Mouse (Mus musculus) lung, embryonic 14.5 days (tissue): ENCODE measurements around the gene Arpc1a. TPM values are rescaled to one million over a fixed set of nuclear protein-coding genes. Genes with fewer than 3 reads are reported as not detected.
"Not testable (repeated sequence)": the region's sequence is repeated elsewhere in the genome, so short reads cannot be mapped to it uniquely, and the experiment has no call there.

Source experiments
- ATAC-seq: fragments of 200-750 bp; cut with Nextera tagmentation; 2 replicates; pipeline ENCODE4 v1.8.0; 2017; ENCODE audit warnings: mild to moderate bottlenecking, moderate TSS enrichment, moderate library complexity; ENCODE audit not compliant: insufficient read depth
- DNase-seq: peaks from one replicate; pipeline ENCODE4 v3.0.0-alpha.2; 2015
- H3K27ac ChIP-seq: fragments of 300-500 bp; sonication (generic); 2 replicates; pipeline ENCODE4 v1.5.1; 2014; ENCODE audit warnings: low read depth, mild to moderate bottlenecking, moderate library complexity
- H3K27me3 ChIP-seq: fragments of 300-500 bp; sonication (generic); 2 replicates; pipeline ENCODE4 v1.6.1; 2014; ENCODE audit warnings: low read length, control low read depth; ENCODE audit not compliant: insufficient read depth
- H3K36me3 ChIP-seq: fragments of 300-500 bp; sonication (generic); 2 replicates; pipeline ENCODE4 v1.6.1; 2014; ENCODE audit warnings: control low read depth; ENCODE audit not compliant: insufficient read depth
- H3K4me1 ChIP-seq: fragments of 300-500 bp; sonication (generic); 2 replicates; pipeline ENCODE4 v1.6.1; 2014; ENCODE audit warnings: antibody characterized with exemption, control low read depth; ENCODE audit not compliant: insufficient read depth
- H3K4me2 ChIP-seq: fragments of 300-500 bp; sonication (generic); 2 replicates; pipeline ENCODE4 v1.6.1; 2014; ENCODE audit warnings: mild to moderate bottlenecking
- H3K4me3 ChIP-seq: fragments of 300-500 bp; sonication (generic); 2 replicates; pipeline ENCODE4 v1.5.1; 2014; ENCODE audit warnings: low read depth, low read length
- H3K9ac ChIP-seq: fragments of 300-500 bp; sonication (generic); 2 replicates; pipeline ENCODE4 v1.6.1; 2014
- H3K9me3 ChIP-seq: fragments of 300-500 bp; sonication (generic); 2 replicates; pipeline ENCODE4 v1.6.1; 2016; ENCODE audit warnings: low read depth, low read length, control low read depth
- CTCF ChIP-seq: IDR thresholded peaks from 2 replicates; pipeline ENCODE4 v1.5.1; 2016; ENCODE audit warnings: antibody characterized with exemption, low read depth
- WGBS: fragments of 180-500 bp; shearing (Covaris S2); extraction: QIAGEN DNeasy Blood & Tissue Kit; methylation state at CpG from one replicate; pipeline ENCODE4 v1.1.7; 2014; 5-methylcytosine and 5-hydroxymethylcytosine counted together
- polyA plus RNA-seq: library from polyadenylated mRNA; unstranded; fragments of >200 nt; fragmentation: Nextera tagmentation; extraction: Ambion mirVana; gene quantifications from 2 replicates; pipeline ENCODE4 v1.2.1, GENCODE M21; 2014

Arpc1a gene
- polyA plus RNA-seq = 144 and 148 TPM in 2 replicates

GRCm38 (mm10) chr5:145083632-145084451 lies at the start of gene Arpc1a, which contains the start of gene Kpna7:
Gene Arpc1a (plus strand): TSS chr5:145083830.
Gene Kpna7 (minus strand): TSS chr5:145084030.
- Histone ChIP-seq H3K4me1 (no peaks in the 10 kb centered on the region), H3K27ac (peak within 1 kb of the TSS; percentile 76), H3K36me3 (0 out of 2 replicates have a peak, but pooled peaks cover 5% of the 10 kb centered on the region), H3K4me2 (peak within 1 kb of the TSS; percentile 85), H3K27me3 (no peaks in the 10 kb centered on the region), H3K9me3 (no peaks in the 10 kb centered on the region), H3K4me3 (peak within 1 kb of the TSS; percentile 83), H3K9ac (peak within 1 kb of the TSS; percentile 80)
- peak; percentile 98 for ATAC-seq
- no peak for TF ChIP-seq CTCF
- DNase-seq = peak; percentile 98
- WGBS = under 1% methylated on average over 54 of the region's 54 CpGs

GRCm38 (mm10) chr5:145041628-145042027 lies 42.0 kb upstream of the Arpc1a start:
- Histone ChIP-seq H3K27me3 (no peaks in the 10 kb centered on the region), H3K9me3 (no peaks in the 10 kb centered on the region), H3K9ac (no peak overlapping the region), H3K27ac (no peak overlapping the region), H3K4me1 (no peaks in the 10 kb centered on the region), H3K36me3 (no peaks in the 10 kb centered on the region), H3K4me3 (no peak overlapping the region), H3K4me2 (no peak overlapping the region)
- peak; percentile 52 for TF ChIP-seq CTCF
- 44% methylated on average over 4 of the region's 4 CpGs for WGBS
- DNase-seq (peak; percentile 44), ATAC-seq (no peak)

GRCm38 (mm10) chr5:145042690-145043089 lies 40.9 kb upstream of the Arpc1a start, which contains the start of gene 1700018F24Rik:
Gene 1700018F24Rik (plus strand): TSS chr5:145042990.
- DNase-seq, H3K36me3 ChIP-seq, H3K4me2 ChIP-seq, H3K27ac ChIP-seq, H3K27me3 ChIP-seq, H3K9me3 ChIP-seq, H3K9ac ChIP-seq, ATAC-seq, H3K4me1 ChIP-seq, H3K4me3 ChIP-seq: not testable (repeated sequence)
- WGBS = 57% methylated on average over 3 of the region's 3 CpGs

- not testable (repeated sequence) for H3K36me3 ChIP-seq, H3K27ac ChIP-seq, H3K9me3 ChIP-seq, H3K4me3 ChIP-seq, H3K9ac ChIP-seq, H3K27me3 ChIP-seq, H3K4me2 ChIP-seq, DNase-seq, ATAC-seq, H3K4me1 ChIP-seq
- 33% methylated on average over 3 of the region's 3 CpGs for WGBS
Observed at GRCm38 (mm10) chr5:145054187-145054586, 29.4 kb upstream of the Arpc1a start.

DNA sequence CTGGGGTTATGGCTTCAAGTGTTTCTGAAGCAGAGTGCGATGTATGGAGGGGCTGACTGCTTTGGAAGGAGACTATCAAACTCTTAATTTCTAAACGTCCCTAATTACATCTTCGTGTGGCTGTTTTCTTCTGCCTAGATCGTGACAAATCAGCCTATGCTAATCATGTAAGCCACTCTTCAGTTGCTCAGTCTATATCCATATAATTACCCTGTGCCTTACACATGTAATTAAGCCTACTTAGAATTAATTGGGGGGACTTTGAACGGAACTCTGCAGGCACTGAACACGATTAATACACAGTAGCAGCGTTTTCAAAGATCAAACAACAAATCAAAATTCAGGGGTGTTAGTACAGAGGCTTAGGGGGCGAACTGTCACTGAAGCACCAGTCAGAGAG lies 25.7 kb upstream of the Arpc1a start:
- Histone ChIP-seq H3K27ac (no peak overlapping the region), H3K4me3 (no peak overlapping the region), H3K4me2 (no peak overlapping the region), H3K9me3 (no peaks in the 10 kb centered on the region), H3K27me3 (no peaks in the 10 kb centered on the region), H3K4me1 (no peaks in the 10 kb centered on the region), H3K9ac (no peak overlapping the region), H3K36me3 (no peaks in the 10 kb centered on the region)
- 73% methylated on average over 8 of the region's 8 CpGs for WGBS
- ATAC-seq = no peak
- DNase-seq = no peak
- no peak for TF ChIP-seq CTCF

DNA sequence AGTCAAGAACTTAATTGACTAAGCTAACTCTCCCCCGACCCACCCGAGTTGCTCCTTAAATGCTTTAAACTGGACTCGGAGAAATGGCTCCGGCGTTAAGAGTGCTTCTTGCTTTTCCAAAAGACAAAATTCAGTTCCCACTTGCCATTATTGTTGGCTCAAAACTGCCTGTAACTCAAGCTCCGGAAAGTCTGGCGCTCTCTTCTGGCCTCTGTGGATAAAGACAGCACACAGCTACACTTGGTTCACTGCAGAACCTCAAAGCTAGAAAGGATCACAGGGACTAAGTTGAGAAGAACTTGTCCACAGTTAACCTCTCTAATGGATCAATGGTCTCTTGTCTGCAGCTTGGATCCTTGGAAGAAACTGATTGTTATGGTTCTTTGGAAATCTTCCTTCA lies 24.9 kb upstream of the Arpc1a start:
- H3K9me3 ChIP-seq = no peaks in the 10 kb centered on the region
- no peak overlapping the region for H3K9ac ChIP-seq
- H3K4me2 ChIP-seq = no peak overlapping the region
- DNase-seq (no peak), ATAC-seq (no peak)
- H3K27ac ChIP-seq = no peak overlapping the region
- 91% methylated on average over 7 of the region's 7 CpGs for WGBS
- no peaks in the 10 kb centered on the region for H3K27me3 ChIP-seq
- no peak for TF ChIP-seq CTCF
- no peak overlapping the region for H3K4me3 ChIP-seq
- H3K36me3 ChIP-seq = no peaks in the 10 kb centered on the region
- no peaks in the 10 kb centered on the region for H3K4me1 ChIP-seq

DNA sequence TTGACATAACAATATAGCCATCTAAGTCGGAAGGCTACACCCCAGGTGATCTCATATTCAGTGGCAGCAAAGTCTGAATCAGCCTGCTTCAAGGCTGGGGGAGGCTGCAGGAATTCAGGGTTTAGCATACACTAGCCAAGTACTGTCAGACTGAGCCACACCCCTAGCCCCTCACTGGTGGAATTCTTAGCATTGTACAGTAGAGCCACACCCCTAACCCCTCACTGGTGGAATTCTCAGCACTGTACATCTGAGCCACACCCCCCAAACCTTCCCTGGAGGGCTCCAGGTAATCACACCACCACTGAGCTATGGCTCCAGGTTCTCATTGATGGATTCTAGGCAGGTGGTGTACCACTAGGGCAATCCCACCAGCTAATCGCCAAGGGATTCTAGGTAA lies 24.1 kb upstream of the Arpc1a start:
- Histone ChIP-seq H3K4me1 (no peaks in the 10 kb centered on the region), H3K9me3 (no peaks in the 10 kb centered on the region), H3K4me3 (no peak overlapping the region), H3K27ac (no peak overlapping the region), H3K9ac (no peak overlapping the region), H3K4me2 (no peak overlapping the region), H3K27me3 (no peaks in the 10 kb centered on the region), H3K36me3 (no peaks in the 10 kb centered on the region)
- DNase-seq (peak; percentile 27), ATAC-seq (peak; percentile 69; the same call in 1 of the 2 replicates)
- 63% methylated on average over 2 of the region's 2 CpGs for WGBS
- no peak for TF ChIP-seq CTCF
